Comparison of ENCODE assay signal across 27 mouse cellular contexts in genomic region chr9:83047567-83048238, GRCm38 (mm10).
A peak's percentile ranks its signal among the peaks of the same experiment; 100 is the strongest.
DNase-seq lines count a peak whose midpoint lies in the region; ATAC-seq lines count a peak whose summit lies in the region.
"Had no signal": no experiment of that assay in that cellular context is flagged by ENCODE, and none has a peak within 500 bp of the region (broad histone marks: within the 10 kb centered on the region; RNA-seq: fewer than 3 reads in every experiment).

No protein-coding gene starts in this region.

- H3K4me3 ChIP-seq in embryonic facial prominence, embryonic 11.5 days (ENCODE audit: low read depth, low read length), result no peak overlapping the region
- H3K4me3 ChIP-seq: forebrain, embryonic 15.5 days; gastrocnemius, adult 2 months; heart, adult 2 months; heart, embryonic 12.5 days; intestine, embryonic 15.5 days; limb, embryonic 15.5 days; liver, embryonic 13.5 days; midbrain, embryonic 12.5 days; myocyte; neural tube, embryonic 12.5 days; stomach, embryonic 15.5 days had no signal

- H3K27ac ChIP-seq in embryonic facial prominence, embryonic 11.5 days (replicated peaks; ENCODE audit: low read depth, low read length), result no peak overlapping the region
- H3K27ac ChIP-seq: forebrain, embryonic 15.5 days; gastrocnemius, adult 2 months; heart, adult 2 months; intestine, embryonic 15.5 days; limb, embryonic 15.5 days; liver, embryonic 13.5 days; midbrain, embryonic 12.5 days; neural tube, embryonic 12.5 days; stomach, embryonic 15.5 days had no signal

- H3K27me3 ChIP-seq in embryonic facial prominence, embryonic 11.5 days (ENCODE audit: control insufficient read depth, insufficient read depth, low read length), result no peaks in the 10 kb centered on the region
- H3K27me3 ChIP-seq: forebrain, embryonic 15.5 days; heart, embryonic 12.5 days; intestine, embryonic 15.5 days; limb, embryonic 15.5 days; liver, embryonic 13.5 days; midbrain, embryonic 12.5 days; neural tube, embryonic 12.5 days; stomach, embryonic 15.5 days had no signal

- DNase-seq in NIH3T3 (ENCODE audit: low read depth), result peak; percentile 26
- peak; percentile 63 for DNase-seq in embryo, embryonic 10 days (ENCODE audit: low spot score)
- peak; percentile 80 for DNase-seq in embryonic facial prominence, embryonic 11.5 days (ENCODE audit: low spot score)
- DNase-seq in forelimb bud, embryonic 11.5 days (ENCODE audit: low read depth, low spot score), result peak; percentile 52
- no peak for DNase-seq in cerebellum, adult 9-10 months
- DNase-seq in right cerebral cortex, postnatal 10 days (ENCODE audit: low spot score in 2 of 2), result no peak
- no peak for DNase-seq in layer of hippocampus, postnatal 25 days (ENCODE audit: extremely low spot score in 1 of 2, low spot score in 1 of 2)
- DNase-seq: adrenal gland, adult 8-10 months; cerebellum, adult 8-10 months; gastrocnemius, adult 2 months; gastrocnemius, postnatal 36 days; heart, adult 2 months; kidney, adult 2 months; liver, embryonic 13.5 days; lung, embryonic 14.5 days; lung, postnatal 14 days had no signal

- WGBS in embryonic facial prominence, embryonic 11.5 days, result 41% methylated on average over 12 of the region's 12 CpGs

- no peak overlapping the region for H3K9ac ChIP-seq in embryonic facial prominence, embryonic 11.5 days (replicated peaks; ENCODE audit: low read length)
- H3K9ac ChIP-seq: forebrain, embryonic 15.5 days; heart, embryonic 12.5 days; intestine, embryonic 15.5 days; limb, embryonic 15.5 days; liver, embryonic 13.5 days; lung, embryonic 14.5 days; midbrain, embryonic 12.5 days; neural tube, embryonic 12.5 days; stomach, embryonic 15.5 days had no signal

- H3K4me1 ChIP-seq in embryonic facial prominence, embryonic 11.5 days (ENCODE audit: control insufficient read depth, insufficient read depth, low read length), result no peaks in the 10 kb centered on the region
- H3K4me1 ChIP-seq: forebrain, embryonic 15.5 days; heart, embryonic 12.5 days; intestine, embryonic 15.5 days; liver, embryonic 13.5 days; neural tube, embryonic 12.5 days; stomach, embryonic 15.5 days had no signal

- peak; percentile 40 for ATAC-seq in embryonic facial prominence, embryonic 11.5 days (replicated peaks; ENCODE audit: insufficient number of reproducible peaks, low FRiP score, low TSS enrichment, low read depth)
- ATAC-seq in megakaryocyte progenitor cell, adult 5-6 weeks (replicated peaks; ENCODE audit: poor library complexity), result no peak
- ATAC-seq: CD4-positive, CD25-positive, alpha-beta regulatory T cell, adult 4 months; forebrain, embryonic 15.5 days; hindbrain, embryonic 16.5 days; intestine, embryonic 15.5 days had no signal

- H3K9me3 ChIP-seq in embryonic facial prominence, embryonic 11.5 days (replicated peaks; ENCODE audit: control insufficient read depth, low read length), result no peaks in the 10 kb centered on the region
- H3K9me3 ChIP-seq: forebrain, embryonic 15.5 days; heart, embryonic 12.5 days; intestine, embryonic 15.5 days; limb, embryonic 15.5 days; liver, embryonic 13.5 days; midbrain, embryonic 12.5 days; neural tube, embryonic 12.5 days; stomach, embryonic 15.5 days had no signal

- H3K4me2 ChIP-seq in embryonic facial prominence, embryonic 11.5 days (ENCODE audit: low read depth, low read length), result no peak overlapping the region
- H3K4me2 ChIP-seq: forebrain, embryonic 15.5 days; heart, embryonic 12.5 days; intestine, embryonic 15.5 days; limb, embryonic 15.5 days; liver, embryonic 13.5 days; lung, embryonic 14.5 days; midbrain, embryonic 12.5 days; neural tube, embryonic 12.5 days; stomach, embryonic 15.5 days had no signal

- no peaks in the 10 kb centered on the region for H3K36me3 ChIP-seq in embryonic facial prominence, embryonic 11.5 days (replicated peaks; ENCODE audit: control insufficient read depth, insufficient read depth, low read depth, low read length)
- H3K36me3 ChIP-seq: forebrain, embryonic 15.5 days; heart, embryonic 12.5 days; intestine, embryonic 15.5 days; limb, embryonic 15.5 days; liver, embryonic 13.5 days; midbrain, embryonic 12.5 days; neural tube, embryonic 12.5 days; stomach, embryonic 15.5 days had no signal

Comparison
In these comparisons a context has a peak if more than half of its experiments do, and no peak if none do; other contexts are left out.
1. DNase-seq: peak in NIH3T3 (single experiment), embryo, embryonic 10 days (single experiment), embryonic facial prominence, embryonic 11.5 days (single experiment) and forelimb bud, embryonic 11.5 days (single experiment); none in cerebellum, adult 9-10 months (single experiment), right cerebral cortex, postnatal 10 days (0 of 2) and layer of hippocampus, postnatal 25 days (0 of 2).